Mouse (Mus musculus) hindbrain, embryonic 10.5 days (tissue): Measurements from ENCODE around the gene Ngef. TPM values are rescaled to one million over a fixed set of nuclear protein-coding genes. Genes with fewer than 3 reads are reported as not detected.

ENCODE experiments used
- DNase-seq: peaks from one replicate; pipeline ENCODE4 v3.0.0-alpha.2; 2017; ENCODE audit warnings: low spot score
- H3K27ac ChIP-seq: fragments of 300-500 bp; sonication (generic); 2 replicates; pipeline ENCODE4 v1.5.1; 2016; ENCODE audit warnings: mild to moderate bottlenecking, moderate library complexity
- H3K27me3 ChIP-seq: fragments of 300-500 bp; sonication (generic); 2 replicates; pipeline ENCODE4 v1.6.1; 2016; ENCODE audit warnings: mild to moderate bottlenecking; ENCODE audit not compliant: poor library complexity, insufficient read depth, severe bottlenecking
- H3K36me3 ChIP-seq: fragments of 300-500 bp; sonication (generic); 2 replicates; pipeline ENCODE4 v1.6.1; 2016; ENCODE audit warnings: mild to moderate bottlenecking, moderate library complexity
- H3K4me1 ChIP-seq: fragments of 300-500 bp; sonication (generic); replicated peaks from 2 replicates; pipeline ENCODE4 v1.6.1; 2016; ENCODE audit warnings: mild to moderate bottlenecking
- H3K4me3 ChIP-seq: fragments of 300-500 bp; sonication (generic); 2 replicates; pipeline ENCODE4 v1.5.1; 2016; ENCODE audit warnings: mild to moderate bottlenecking, moderate library complexity
- H3K9me3 ChIP-seq: fragments of 300-500 bp; sonication (generic); 2 replicates; pipeline ENCODE4 v1.6.1; 2016; ENCODE audit warnings: mild to moderate bottlenecking, moderate library complexity
- WGBS: fragments of 180-500 bp; shearing (Covaris S2); methylation state at CpG from one replicate; pipeline ENCODE4 v1.1.7; 2016; 5-methylcytosine and 5-hydroxymethylcytosine counted together
- polyA plus RNA-seq: library from polyadenylated mRNA; unstranded; fragments of >200 nt; fragmentation: Nextera tagmentation; extraction: Ambion mirVana; gene quantifications from 2 replicates; pipeline ENCODE4 v1.2.1, GENCODE M21; 2016

Gene Ngef
- polyA plus RNA-seq, result 3.3 and 5.0 TPM in 2 replicates

DNA sequence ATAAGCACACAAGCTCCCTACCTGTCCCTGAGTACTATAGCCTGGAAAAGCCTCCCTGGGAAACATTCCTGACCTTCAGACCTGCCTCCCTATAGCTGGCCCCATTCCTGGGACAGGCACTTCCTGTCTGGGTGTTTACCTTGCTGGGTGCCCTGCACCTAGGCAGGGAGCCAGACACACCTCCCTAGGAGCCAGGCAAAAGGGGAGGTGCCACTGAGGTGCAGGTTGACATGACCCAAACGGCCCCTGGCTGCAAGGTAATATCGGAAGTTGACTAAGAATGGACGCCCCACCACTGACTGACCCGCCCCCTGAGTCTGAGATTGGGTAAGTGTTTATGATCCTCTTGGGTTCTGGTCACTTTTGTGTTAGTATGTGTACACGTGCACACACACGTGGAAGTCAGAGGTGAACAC, at the start of gene Ngef:
Gene Ngef (minus strand): TSS at position 71 of the 416 bp plus-strand sequence.
- peaks cover 15% of the 10 kb centered on the region for H3K27me3 ChIP-seq
- H3K9me3 ChIP-seq, result no peaks in the 10 kb centered on the region
- 84% methylated on average over 6 of the region's 6 CpGs for WGBS
- H3K27ac ChIP-seq, result no peak within 1 kb of the TSS
- no peak for DNase-seq
- H3K36me3 ChIP-seq, result no peaks in the 10 kb centered on the region
- peaks cover 8% of the 10 kb centered on the region; the same call in 1 of the 2 replicates for H3K4me1 ChIP-seq
- H3K4me3 ChIP-seq, result no peak within 1 kb of the TSS

DNA sequence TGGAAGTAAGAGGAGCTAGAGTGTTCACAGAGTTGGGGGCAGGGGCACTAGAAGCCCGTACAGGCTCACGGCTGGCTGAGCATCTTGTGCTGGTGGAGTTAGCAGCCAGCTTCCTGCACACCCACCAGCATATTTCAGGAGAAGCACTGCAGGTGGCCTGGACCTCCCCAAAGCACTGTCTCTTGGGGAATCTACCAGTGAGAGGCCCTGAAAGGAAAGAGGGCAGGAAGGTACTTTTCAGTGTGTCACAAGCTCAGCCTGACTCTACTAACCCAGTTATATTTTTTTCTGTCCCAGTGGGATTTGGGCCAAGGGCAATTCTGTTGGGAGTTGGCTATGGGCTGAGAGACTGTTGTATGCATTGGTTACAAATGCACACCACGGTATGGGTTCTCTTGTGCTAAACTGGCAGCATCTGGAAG, 48.2 kb upstream of the Ngef start:
- WGBS, result 62% methylated on average over 3 of the region's 3 CpGs
- Histone ChIP-seq H3K27me3 (no peaks in the 10 kb centered on the region), H3K4me1 (peaks cover 25% of the 10 kb centered on the region), H3K36me3 (no peaks in the 10 kb centered on the region), H3K27ac (no peak overlapping the region), H3K9me3 (no peaks in the 10 kb centered on the region), H3K4me3 (no peak overlapping the region)
- DNase-seq, result no peak

DNA sequence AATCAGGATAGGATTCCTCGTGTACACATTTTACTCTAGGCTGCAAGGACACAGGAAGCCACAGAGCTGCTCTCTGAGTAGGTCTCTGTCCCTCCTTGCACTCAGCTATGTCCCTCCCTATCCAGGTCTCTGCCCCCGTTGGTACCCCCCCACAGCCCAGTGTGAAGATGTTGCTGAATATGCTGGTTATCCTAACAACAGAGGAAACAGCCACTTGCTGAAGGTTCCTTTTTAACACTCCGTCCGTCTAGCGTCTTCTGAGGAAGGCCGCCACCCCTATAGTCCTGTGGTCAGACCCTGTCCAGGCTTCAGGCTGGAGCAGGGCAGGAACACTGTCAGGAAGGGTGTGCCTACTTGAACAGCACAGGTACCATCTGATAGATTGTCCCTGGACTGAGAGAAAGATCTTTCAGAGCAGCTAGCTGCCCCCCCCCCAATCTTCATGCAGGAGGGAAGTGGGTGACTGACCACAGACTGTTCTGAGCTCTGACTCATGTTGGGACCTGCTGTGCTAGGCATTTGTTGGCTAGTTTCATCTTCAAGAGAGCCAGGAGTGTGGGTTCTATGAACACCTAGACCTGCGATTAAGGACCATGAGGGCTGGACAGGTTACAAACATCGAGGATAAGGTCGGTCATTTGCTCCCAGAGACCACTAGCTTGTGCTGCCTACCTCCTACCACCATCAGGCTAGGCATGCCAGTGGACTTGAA, 47.6 kb upstream of the Ngef start:
- no peaks in the 10 kb centered on the region for H3K9me3 ChIP-seq
- H3K27me3 ChIP-seq, result no peaks in the 10 kb centered on the region
- no peaks in the 10 kb centered on the region for H3K36me3 ChIP-seq
- peaks cover 25% of the 10 kb centered on the region for H3K4me1 ChIP-seq
- peak overlapping the region; percentile 45 for H3K27ac ChIP-seq
- no peak for DNase-seq
- 91% methylated on average over 9 of the region's 9 CpGs for WGBS
- H3K4me3 ChIP-seq, result no peak overlapping the region

DNA sequence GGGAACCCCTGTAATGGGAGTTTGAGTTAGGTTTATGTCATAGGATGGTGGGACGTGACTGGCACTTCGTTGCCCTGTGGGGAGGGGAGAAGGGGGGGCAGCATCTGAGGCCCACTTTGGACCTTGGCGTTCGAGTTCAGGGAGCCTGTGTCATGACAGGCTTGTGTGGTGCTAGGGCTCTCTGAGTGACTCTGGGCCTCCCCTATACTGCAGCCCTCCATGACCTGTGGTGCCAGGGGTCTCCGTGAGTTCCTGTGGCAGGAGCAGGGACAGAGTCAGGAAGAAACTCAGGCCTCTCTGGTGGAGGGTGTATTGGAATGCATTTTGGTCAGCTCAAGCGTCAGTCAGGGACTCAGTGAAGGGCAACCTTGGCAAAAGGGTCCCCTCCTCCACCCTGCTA, 47.0 kb upstream of the Ngef start:
- H3K27ac ChIP-seq, result peak overlapping the region; percentile 67
- no peaks in the 10 kb centered on the region for H3K36me3 ChIP-seq
- no peaks in the 10 kb centered on the region for H3K27me3 ChIP-seq
- no peak for DNase-seq
- no peaks in the 10 kb centered on the region for H3K9me3 ChIP-seq
- peak overlapping the region; percentile 23 for H3K4me3 ChIP-seq
- WGBS, result 73% methylated on average over 6 of the region's 6 CpGs
- peaks cover 25% of the 10 kb centered on the region for H3K4me1 ChIP-seq

DNA sequence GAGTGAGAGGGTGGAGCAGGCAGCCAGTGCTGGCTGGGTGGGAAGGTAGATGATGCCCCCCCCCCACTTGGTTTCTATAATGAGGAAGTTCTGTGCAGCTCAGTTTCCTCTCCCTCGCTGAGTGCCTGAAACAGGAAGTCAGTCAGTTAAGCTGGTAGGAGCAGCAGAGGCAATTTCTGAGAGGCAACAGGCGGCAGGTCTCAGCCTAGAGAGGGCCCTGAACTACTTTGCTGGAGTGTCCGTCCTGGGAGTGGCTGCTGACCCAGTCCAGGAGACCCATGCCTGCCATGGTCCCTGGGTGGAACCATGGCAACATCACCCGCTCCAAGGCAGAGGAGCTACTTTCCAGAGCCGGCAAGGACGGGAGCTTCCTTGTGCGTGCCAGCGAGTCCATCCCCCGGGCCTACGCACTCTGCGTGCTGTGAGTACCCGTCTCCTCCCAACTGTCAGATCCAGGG, 46.6 kb upstream of the Ngef start, which contains the start of gene Inpp5d:
Gene Inpp5d (plus strand): TSS at position 102 of the 458 bp plus-strand sequence.
- peaks cover 25% of the 10 kb centered on the region for H3K4me1 ChIP-seq
- DNase-seq, result no peak
- WGBS, result 80% methylated on average over 12 of the region's 12 CpGs
- H3K27ac ChIP-seq, result peak within 1 kb of the TSS; percentile 67
- H3K9me3 ChIP-seq, result no peaks in the 10 kb centered on the region
- H3K27me3 ChIP-seq, result no peaks in the 10 kb centered on the region
- H3K4me3 ChIP-seq, result peak within 1 kb of the TSS; percentile 23
- no peaks in the 10 kb centered on the region for H3K36me3 ChIP-seq

DNA sequence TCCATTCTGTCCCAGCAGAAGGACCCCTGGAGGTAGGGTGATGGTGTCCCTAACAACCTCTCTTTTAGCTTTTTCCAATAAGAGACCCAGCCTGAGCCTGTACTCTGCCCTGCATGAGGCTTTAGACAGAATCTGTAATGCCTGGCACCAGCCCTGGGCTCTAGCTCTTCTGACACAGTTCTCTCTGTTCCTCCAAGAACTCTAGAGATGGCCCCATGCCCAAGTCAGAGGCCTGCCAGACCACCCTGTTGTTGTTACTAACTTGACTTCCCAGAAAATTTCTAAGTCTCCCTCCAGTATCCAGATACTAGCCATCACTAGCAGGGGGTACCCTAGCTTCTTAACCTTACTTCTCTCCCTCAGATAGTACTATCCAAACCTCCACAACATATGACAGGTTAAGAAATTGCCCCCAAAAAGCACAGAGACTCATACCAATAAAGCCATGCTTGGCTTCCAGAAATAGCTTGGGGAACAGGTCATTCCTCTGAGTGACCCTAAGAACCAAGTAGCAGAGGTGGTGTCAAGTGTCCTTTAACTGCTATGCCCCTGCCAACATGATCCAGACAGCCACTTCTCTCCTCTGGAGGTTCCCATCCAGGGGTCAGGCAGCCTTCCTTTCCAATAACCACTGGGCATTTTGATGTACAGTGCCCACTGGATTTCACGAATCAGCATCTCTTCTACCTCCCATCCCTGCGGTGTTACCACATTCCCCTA, 41.1 kb upstream of the Ngef start:
- WGBS, result 85% methylated on average over 2 of the region's 2 CpGs
- Histone ChIP-seq H3K4me1 (no peaks in the 10 kb centered on the region), H3K27me3 (no peaks in the 10 kb centered on the region), H3K4me3 (no peak overlapping the region), H3K27ac (no peak overlapping the region), H3K9me3 (no peaks in the 10 kb centered on the region), H3K36me3 (no peaks in the 10 kb centered on the region)
- no peak for DNase-seq

DNA sequence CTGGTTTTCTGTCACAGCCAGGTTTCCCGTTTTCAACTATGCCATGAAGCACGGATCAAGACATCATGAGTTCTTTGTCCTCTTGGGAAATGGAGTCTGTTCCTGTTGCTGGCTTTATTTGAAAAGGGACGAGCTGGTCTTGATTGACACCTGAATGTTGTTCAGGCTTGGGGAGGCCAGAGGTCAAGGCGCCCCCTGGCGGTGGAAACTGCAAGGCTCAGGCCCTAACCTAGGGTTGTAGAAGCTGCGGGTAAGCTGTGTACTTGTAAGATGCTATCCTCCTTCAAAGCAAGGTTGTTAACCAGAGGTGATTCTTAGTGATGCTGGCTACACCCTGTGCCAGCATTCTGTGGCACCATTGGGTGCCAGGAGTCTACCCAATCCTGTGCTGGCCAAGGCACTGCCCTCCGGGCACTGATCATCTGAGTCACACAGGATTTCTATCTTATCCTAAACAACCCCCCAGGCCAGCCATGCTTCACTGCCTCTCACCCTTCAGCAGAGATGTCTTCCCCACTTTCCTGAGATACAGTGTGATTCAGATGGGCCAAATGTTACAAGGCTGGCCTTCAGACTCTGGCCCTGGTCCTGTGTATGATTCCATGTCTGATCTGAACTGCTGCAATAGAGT, 34.9 kb upstream of the Ngef start:
- WGBS, result 31% methylated on average over 7 of the region's 7 CpGs
- DNase-seq, result peak; percentile 75

DNA sequence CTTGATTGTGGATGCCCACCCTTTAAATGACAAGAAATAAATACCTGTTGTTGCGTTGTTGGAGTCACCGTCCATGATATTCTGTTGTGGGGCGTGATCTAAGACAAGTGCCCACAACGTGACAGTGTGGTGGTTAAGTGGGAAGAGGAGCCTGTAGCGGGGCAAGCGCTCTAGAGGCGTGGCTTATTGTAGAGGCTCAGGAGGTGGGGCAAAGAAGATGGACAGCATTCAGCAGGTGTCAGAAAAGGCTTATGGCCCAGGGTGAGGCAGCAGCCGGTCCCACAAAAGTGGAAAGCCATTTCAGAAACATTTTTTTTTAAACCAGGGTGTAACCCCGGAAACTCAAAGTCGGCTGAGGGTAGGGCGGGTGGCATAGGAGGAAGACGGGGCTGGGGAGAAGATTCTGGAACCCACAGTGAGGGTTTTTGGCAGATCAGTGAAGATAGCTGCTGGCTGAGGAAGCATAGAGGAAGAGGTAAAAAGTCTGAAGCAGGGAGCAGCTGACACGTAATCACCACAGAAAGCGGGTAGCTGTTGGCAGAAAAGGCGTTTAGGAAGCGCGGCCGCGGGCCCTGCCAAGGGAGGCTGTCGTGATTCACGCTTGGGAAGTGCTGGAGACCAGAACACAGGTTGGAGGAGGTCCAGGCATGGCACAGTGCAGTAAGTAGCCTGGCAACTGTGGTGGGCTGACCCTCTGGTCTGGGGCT, 33.9 kb upstream of the Ngef start:
- DNase-seq, result no peak
- no peaks in the 10 kb centered on the region for H3K27me3 ChIP-seq
- 79% methylated on average over 21 of the region's 21 CpGs for WGBS

More for the DNA sequence above, 34.9 kb upstream of the Ngef start:
- Histone ChIP-seq H3K36me3 (no peaks in the 10 kb centered on the region), H3K27ac (no peak overlapping the region), H3K4me3 (no peak overlapping the region), H3K27me3 (no peaks in the 10 kb centered on the region), H3K4me1 (no peaks in the 10 kb centered on the region; the same call in 1 of the 2 replicates), H3K9me3 (no peaks in the 10 kb centered on the region)

DNA sequence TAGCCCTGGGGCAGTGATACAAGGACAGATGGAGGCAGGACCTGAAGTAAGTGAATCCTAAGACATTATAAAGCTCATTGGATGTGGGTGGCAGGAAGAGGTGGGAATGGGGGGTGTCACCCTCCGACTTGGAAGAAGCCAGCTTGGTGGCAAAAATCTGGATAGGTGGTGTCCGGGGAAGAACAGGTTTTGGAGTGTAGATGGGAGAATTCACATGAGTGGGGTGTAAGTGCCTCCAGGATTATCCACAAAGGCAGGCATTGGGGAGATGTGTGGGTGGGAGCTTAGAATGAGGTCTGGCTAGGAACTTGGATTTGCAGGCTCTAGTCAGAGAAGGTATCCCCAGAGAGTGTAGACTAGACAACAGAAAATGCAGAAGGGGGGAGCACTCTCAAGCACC, 31.6 kb upstream of the Ngef start:
- no peaks in the 10 kb centered on the region for H3K27me3 ChIP-seq
- no peaks in the 10 kb centered on the region for H3K9me3 ChIP-seq
- no peak overlapping the region for H3K4me3 ChIP-seq
- WGBS, result 82% methylated on average over 2 of the region's 2 CpGs
- H3K4me1 ChIP-seq, result no peaks in the 10 kb centered on the region; the same call in 1 of the 2 replicates
- no peak for DNase-seq
- H3K36me3 ChIP-seq, result no peaks in the 10 kb centered on the region
- no peak overlapping the region for H3K27ac ChIP-seq

More for the DNA sequence above, 33.9 kb upstream of the Ngef start:
- no peaks in the 10 kb centered on the region for H3K36me3 ChIP-seq
- H3K9me3 ChIP-seq, result no peaks in the 10 kb centered on the region
- no peaks in the 10 kb centered on the region; the same call in 1 of the 2 replicates for H3K4me1 ChIP-seq
- H3K4me3 ChIP-seq, result no peak overlapping the region
- H3K27ac ChIP-seq, result no peak overlapping the region

DNA sequence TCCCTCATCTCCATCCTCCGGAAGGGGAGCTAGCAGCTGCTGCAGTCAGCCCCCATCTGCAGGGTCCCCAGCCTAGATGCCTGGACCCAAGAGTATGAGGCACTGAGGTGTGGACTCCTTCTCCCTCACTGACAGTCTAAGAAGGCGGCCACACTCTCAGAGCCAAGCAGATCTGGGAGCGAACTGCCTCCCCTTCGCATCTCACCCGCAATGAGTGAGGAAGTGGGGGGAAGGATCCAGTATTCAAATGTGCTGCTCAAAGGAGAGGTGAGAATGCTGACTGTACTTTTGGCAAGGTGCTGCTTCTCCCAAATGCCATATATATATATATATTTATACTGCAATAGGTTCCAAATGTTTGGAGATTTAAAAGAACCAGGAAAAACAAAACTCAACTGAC, 29.7 kb upstream of the Ngef start:
- no peak overlapping the region for H3K27ac ChIP-seq

DNA sequence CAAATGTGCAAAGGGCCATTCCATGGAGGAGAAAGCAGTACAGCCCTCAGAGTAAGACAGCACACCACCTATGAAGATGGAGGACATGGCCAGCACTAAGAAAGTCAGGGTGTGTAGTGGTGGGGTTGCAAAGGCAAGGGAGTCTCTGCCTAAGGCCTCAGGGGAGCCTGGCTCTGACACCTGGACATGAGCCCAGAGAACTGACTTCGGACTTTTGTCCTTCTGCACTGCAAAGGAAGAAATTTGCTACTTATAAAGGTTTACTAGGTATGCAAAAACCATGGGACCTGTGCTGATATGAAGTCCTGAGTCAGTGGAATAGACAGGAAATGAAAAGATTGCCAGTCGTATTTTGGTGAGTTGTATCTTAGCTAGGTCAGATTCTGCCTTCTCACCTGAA, 28.1 kb upstream of the Ngef start:
- DNase-seq, result no peak
- no peak overlapping the region for H3K27ac ChIP-seq
- WGBS, result 84% methylated on average over 2 of the region's 2 CpGs

More for the DNA sequence above, 29.7 kb upstream of the Ngef start:
- Histone ChIP-seq H3K9me3 (no peaks in the 10 kb centered on the region), H3K4me1 (no peaks in the 10 kb centered on the region; the same call in 1 of the 2 replicates), H3K36me3 (no peaks in the 10 kb centered on the region), H3K27me3 (0 out of 2 replicates have a peak, but pooled peaks cover under 1% of the 10 kb centered on the region), H3K4me3 (no peak overlapping the region)
- WGBS, result 91% methylated on average over 5 of the region's 5 CpGs
- no peak for DNase-seq

DNA sequence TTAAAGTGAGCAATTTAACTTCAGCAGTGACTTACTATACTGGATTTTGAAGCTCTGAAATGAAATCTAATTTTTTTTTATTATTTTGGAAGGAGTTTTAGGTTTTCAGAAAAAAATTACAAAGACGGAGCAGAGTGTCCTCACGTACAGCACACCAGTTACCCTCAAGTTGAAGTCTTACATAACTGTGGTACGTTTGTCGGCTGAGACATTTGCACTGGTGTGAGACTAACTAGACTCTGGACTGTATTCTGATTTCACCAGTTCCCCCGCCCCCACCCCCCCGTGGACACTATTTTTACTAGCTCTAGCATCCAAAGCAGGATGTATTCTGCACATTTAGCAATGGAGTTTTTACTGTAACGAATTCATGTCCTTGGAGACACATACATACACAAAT, 26.9 kb upstream of the Ngef start:
- no peak for DNase-seq
- Histone ChIP-seq H3K9me3 (no peaks in the 10 kb centered on the region), H3K36me3 (no peaks in the 10 kb centered on the region), H3K27ac (no peak overlapping the region), H3K4me3 (no peak overlapping the region), H3K27me3 (0 out of 2 replicates have a peak, but pooled peaks cover 5% of the 10 kb centered on the region), H3K4me1 (no peaks in the 10 kb centered on the region)
- 82% methylated on average over 7 of the region's 7 CpGs for whole genome bisulfite sequencing

More for the DNA sequence above, 28.1 kb upstream of the Ngef start:
- H3K36me3 ChIP-seq, result no peaks in the 10 kb centered on the region
- 0 out of 2 replicates have a peak, but pooled peaks cover 5% of the 10 kb centered on the region for H3K27me3 ChIP-seq
- no peaks in the 10 kb centered on the region for H3K9me3 ChIP-seq
- no peak overlapping the region for H3K4me3 ChIP-seq
- H3K4me1 ChIP-seq, result no peaks in the 10 kb centered on the region
